Mouse (Mus musculus): ENCODE data around the gene Clec16a. TPM values are rescaled to one million over a fixed set of nuclear protein-coding genes. Genes with fewer than 3 reads are reported as not detected.

The Clec16a gene
- polyA plus RNA-seq, 1 experiment from 2014 or later = 69.0 TPM

GRCm38 (mm10) chr16:10637898-10638297, 92.8 kb downstream of the Clec16a start:
- no peak overlapping the region for H3K9ac ChIP-seq
- H3K4me3 ChIP-seq = no peak overlapping the region
- 59% methylated on average over 3 of the region's 3 CpGs for WGBS
- peaks cover 20% of the 10 kb centered on the region for H3K36me3 ChIP-seq
- 0 out of 2 replicates have a peak, but pooled peaks have one; percentile 21 for ATAC-seq (ENCODE audit: low read depth)
- H3K27ac ChIP-seq (replicated peaks) = peak overlapping the region; percentile 28; the same call in 1 of the 2 replicates
- peaks cover 15% of the 10 kb centered on the region; the same call in 1 of the 2 replicates for H3K4me1 ChIP-seq (replicated peaks)
- H3K27me3 ChIP-seq = no peaks in the 10 kb centered on the region
- no peaks in the 10 kb centered on the region for H3K9me3 ChIP-seq
- H3K4me2 ChIP-seq = no peak overlapping the region

GRCm38 (mm10) chr16:10639111-10639889, 94.2 kb downstream of the Clec16a start:
- H3K9ac ChIP-seq = no peak overlapping the region
- H3K27ac ChIP-seq (replicated peaks) = no peak overlapping the region
- no peak for ATAC-seq (ENCODE audit: low read depth)
- H3K4me3 ChIP-seq = no peak overlapping the region
- no peaks in the 10 kb centered on the region for H3K27me3 ChIP-seq
- H3K9me3 ChIP-seq = no peaks in the 10 kb centered on the region
- H3K36me3 ChIP-seq = peaks cover 10% of the 10 kb centered on the region
- peaks cover 15% of the 10 kb centered on the region; the same call in 1 of the 2 replicates for H3K4me1 ChIP-seq (replicated peaks)
- no peak overlapping the region for H3K4me2 ChIP-seq
- WGBS = 79% methylated on average over 13 of the region's 13 CpGs

- 8% methylated on average over 5 of the region's 5 CpGs for WGBS
- peak; percentile 56 for ATAC-seq (ENCODE audit: low read depth)
Measured at GRCm38 (mm10) chr16:10640041-10640440, 94.9 kb downstream of the Clec16a start.

GRCm38 (mm10) chr16:10641146-10641545, 96.0 kb downstream of the Clec16a start:
- Histone ChIP-seq H3K9me3 (no peaks in the 10 kb centered on the region), H3K27me3 (no peaks in the 10 kb centered on the region), H3K4me2 (no peak overlapping the region), H3K27ac (replicated peaks) (no peak overlapping the region), H3K36me3 (no peaks in the 10 kb centered on the region), H3K4me3 (no peak overlapping the region), H3K9ac (no peak overlapping the region), H3K4me1 (replicated peaks) (peaks cover 15% of the 10 kb centered on the region; the same call in 1 of the 2 replicates)
- ATAC-seq (ENCODE audit: low read depth) = no peak
- WGBS = 81% methylated on average over 1 of the region's 1 CpGs

More at GRCm38 (mm10) chr16:10640041-10640440, 94.9 kb downstream of the Clec16a start:
- H3K27me3 ChIP-seq = no peaks in the 10 kb centered on the region
- H3K4me3 ChIP-seq = no peak overlapping the region
- no peak overlapping the region for H3K27ac ChIP-seq (replicated peaks)
- peaks cover 15% of the 10 kb centered on the region; the same call in 1 of the 2 replicates for H3K4me1 ChIP-seq (replicated peaks)
- no peak overlapping the region for H3K9ac ChIP-seq
- H3K4me2 ChIP-seq = no peak overlapping the region
- H3K36me3 ChIP-seq = peaks cover 5% of the 10 kb centered on the region; the same call in 1 of the 2 replicates
- no peaks in the 10 kb centered on the region for H3K9me3 ChIP-seq

GRCm38 (mm10) chr16:10642857-10643633, 97.9 kb downstream of the Clec16a start:
- no peaks in the 10 kb centered on the region; the same call in 1 of the 2 replicates for H3K36me3 ChIP-seq
- 51% methylated on average over 4 of the region's 4 CpGs for WGBS
- no peak for ATAC-seq (ENCODE audit: low read depth)
- peaks cover 10% of the 10 kb centered on the region; the same call in 1 of the 2 replicates for H3K4me1 ChIP-seq (replicated peaks)
- no peak overlapping the region for H3K9ac ChIP-seq
- no peaks in the 10 kb centered on the region for H3K9me3 ChIP-seq
- H3K4me3 ChIP-seq = no peak overlapping the region
- H3K27ac ChIP-seq (replicated peaks) = no peak overlapping the region
- no peaks in the 10 kb centered on the region for H3K27me3 ChIP-seq
- no peak overlapping the region for H3K4me2 ChIP-seq

GRCm38 (mm10) chr16:10644238-10644637, 99.1 kb downstream of the Clec16a start:
- no peak overlapping the region for H3K9ac ChIP-seq
- H3K27ac ChIP-seq (replicated peaks) = no peak overlapping the region
- no peaks in the 10 kb centered on the region for H3K27me3 ChIP-seq
- no peak overlapping the region for H3K4me3 ChIP-seq
- no peaks in the 10 kb centered on the region; the same call in 1 of the 2 replicates for H3K36me3 ChIP-seq
- no peak overlapping the region for H3K4me2 ChIP-seq
- no peaks in the 10 kb centered on the region for H3K9me3 ChIP-seq
- H3K4me1 ChIP-seq (replicated peaks) = no peaks in the 10 kb centered on the region
- no peak for ATAC-seq (ENCODE audit: low read depth)

GRCm38 (mm10) chr16:10644731-10645130, 99.6 kb downstream of the Clec16a start:
- H3K27ac ChIP-seq (replicated peaks) = no peak overlapping the region
- H3K4me3 ChIP-seq = no peak overlapping the region
- no peaks in the 10 kb centered on the region for H3K9me3 ChIP-seq
- ATAC-seq (ENCODE audit: low read depth) = no peak
- no peak overlapping the region for H3K9ac ChIP-seq
- no peak overlapping the region for H3K4me2 ChIP-seq
- WGBS = 90% methylated on average over 8 of the region's 8 CpGs
- H3K36me3 ChIP-seq = no peaks in the 10 kb centered on the region; the same call in 1 of the 2 replicates
- no peaks in the 10 kb centered on the region for H3K27me3 ChIP-seq
- no peaks in the 10 kb centered on the region for H3K4me1 ChIP-seq (replicated peaks)

GRCm38 (mm10) chr16:10651804-10652203, 106.7 kb downstream of the Clec16a start:
- Histone ChIP-seq H3K9me3 (no peaks in the 10 kb centered on the region), H3K36me3 (no peaks in the 10 kb centered on the region; the same call in 1 of the 2 replicates), H3K27ac (replicated peaks) (no peak overlapping the region), H3K4me3 (no peak overlapping the region), H3K4me2 (no peak overlapping the region), H3K27me3 (no peaks in the 10 kb centered on the region), H3K9ac (no peak overlapping the region), H3K4me1 (replicated peaks) (peaks cover 11% of the 10 kb centered on the region; the same call in 1 of the 2 replicates)
- no peak for ATAC-seq (ENCODE audit: low read depth)

GRCm38 (mm10) chr16:10652935-10653334, 107.8 kb downstream of the Clec16a start:
- H3K4me3 ChIP-seq = no peak overlapping the region
- H3K36me3 ChIP-seq = no peaks in the 10 kb centered on the region
- H3K9ac ChIP-seq = no peak overlapping the region
- peaks cover 14% of the 10 kb centered on the region; the same call in 1 of the 2 replicates for H3K4me1 ChIP-seq (replicated peaks)
- H3K4me2 ChIP-seq = no peak overlapping the region
- H3K27ac ChIP-seq (replicated peaks) = no peak overlapping the region
- no peaks in the 10 kb centered on the region for H3K9me3 ChIP-seq
- H3K27me3 ChIP-seq = no peaks in the 10 kb centered on the region
- WGBS = 89% methylated on average over 3 of the region's 3 CpGs
- ATAC-seq (ENCODE audit: low read depth) = no peak

GRCm38 (mm10) chr16:10655236-10655635, 110.1 kb downstream of the Clec16a start:
- Histone ChIP-seq H3K9ac (no peak overlapping the region), H3K27ac (replicated peaks) (no peak overlapping the region), H3K36me3 (no peaks in the 10 kb centered on the region), H3K4me3 (no peak overlapping the region), H3K4me2 (no peak overlapping the region), H3K27me3 (no peaks in the 10 kb centered on the region), H3K9me3 (no peaks in the 10 kb centered on the region), H3K4me1 (replicated peaks) (peaks cover 14% of the 10 kb centered on the region; the same call in 1 of the 2 replicates)
- WGBS = 82% methylated on average over 3 of the region's 3 CpGs
- no peak for ATAC-seq (ENCODE audit: low read depth)

GRCm38 (mm10) chr16:10655926-10656325, 110.8 kb downstream of the Clec16a start:
- Histone ChIP-seq H3K9ac (no peak overlapping the region), H3K27me3 (no peaks in the 10 kb centered on the region), H3K4me3 (no peak overlapping the region), H3K36me3 (no peaks in the 10 kb centered on the region), H3K4me1 (replicated peaks) (peaks cover 19% of the 10 kb centered on the region; the same call in 1 of the 2 replicates), H3K9me3 (no peaks in the 10 kb centered on the region), H3K27ac (replicated peaks) (0 out of 2 replicates have a peak overlapping the region, but pooled peaks have one; percentile 9), H3K4me2 (no peak overlapping the region)
- 66% methylated on average over 3 of the region's 3 CpGs for WGBS
- no peak for ATAC-seq (ENCODE audit: low read depth)

GRCm38 (mm10) chr16:10656461-10656860, 111.3 kb downstream of the Clec16a start:
- ATAC-seq (ENCODE audit: low read depth) = no peak
- H3K4me2 ChIP-seq = no peak overlapping the region
- H3K4me3 ChIP-seq = no peak overlapping the region
- no peaks in the 10 kb centered on the region for H3K9me3 ChIP-seq
- WGBS = 49% methylated on average over 2 of the region's 2 CpGs
- peaks cover 19% of the 10 kb centered on the region; the same call in 1 of the 2 replicates for H3K4me1 ChIP-seq (replicated peaks)
- H3K36me3 ChIP-seq = no peaks in the 10 kb centered on the region
- peak overlapping the region; percentile 9; the same call in 1 of the 2 replicates for H3K27ac ChIP-seq (replicated peaks)
- H3K27me3 ChIP-seq = no peaks in the 10 kb centered on the region
- H3K9ac ChIP-seq = no peak overlapping the region

Data from neural tube, embryonic 13.5 days (tissue).